Comparison of ENCODE assay signal across 9 mouse cellular contexts in the genomic region with DNA sequence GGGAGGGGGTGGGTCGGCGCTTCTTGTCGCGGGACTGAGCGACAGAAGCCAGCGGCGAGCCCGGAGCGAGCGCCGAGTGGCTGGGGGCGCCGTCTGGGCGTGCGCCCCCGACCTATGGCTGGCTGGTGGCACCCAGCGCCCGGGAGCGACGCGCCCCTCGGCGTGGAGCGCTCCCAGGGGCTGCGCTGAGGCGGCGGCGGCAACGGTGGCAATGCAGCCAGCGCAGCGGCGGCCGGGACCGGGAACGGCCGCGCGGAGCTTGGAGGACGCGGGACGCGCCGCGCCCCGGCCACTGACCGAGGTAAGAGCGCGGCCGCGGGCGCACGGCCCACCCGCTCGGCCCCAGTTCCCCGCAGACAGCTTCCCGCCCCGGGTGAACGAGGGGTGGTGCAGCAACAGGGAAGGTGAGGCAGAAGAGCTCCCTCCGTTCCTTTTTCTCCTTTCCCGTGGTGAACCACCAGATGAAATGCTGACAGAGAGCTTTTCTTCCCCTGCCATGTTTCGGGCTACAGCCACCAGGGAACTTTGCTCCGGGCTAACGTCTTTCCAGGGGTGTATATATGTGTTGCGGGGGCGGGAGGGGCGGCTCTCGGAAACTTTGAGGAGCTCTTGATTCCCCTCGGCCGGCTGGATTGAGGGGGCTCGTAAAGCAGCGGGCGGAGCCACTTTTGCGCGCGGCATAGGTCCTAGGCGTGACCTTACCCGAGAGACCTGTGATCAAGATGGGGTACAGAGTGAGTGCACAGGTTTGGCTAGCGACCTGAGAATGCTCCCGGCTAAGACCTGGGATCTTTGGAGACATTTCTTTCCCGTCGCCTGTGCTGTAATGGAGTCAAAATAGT. TPM values are rescaled to one million over a fixed set of nuclear protein-coding genes. Genes with fewer than 3 reads are reported as not detected.
DNase-seq lines count a peak whose midpoint lies in the region; ATAC-seq lines count a peak whose summit lies in the region.
"Had no signal": no experiment of that assay in that cellular context is flagged by ENCODE, and none has a peak within 500 bp of the region (broad histone marks: within the 10 kb centered on the region; RNA-seq: fewer than 3 reads in every experiment).

Gene Kcnj12, plus strand, starts transcription at position 15 of the 842 bp plus-strand sequence.

- H3K4me1 ChIP-seq in lung, embryonic 15.5 days = peaks cover 15% of the 10 kb centered on the region; the same call in 1 of the 2 replicates
- peaks cover 18% of the 10 kb centered on the region for H3K4me1 ChIP-seq in embryonic facial prominence, embryonic 13.5 days
- peaks cover 60% of the 10 kb centered on the region for H3K4me1 ChIP-seq in heart, embryonic 15.5 days (replicated peaks)
- H3K4me1 ChIP-seq in liver, embryonic 12.5 days = peaks cover 6% of the 10 kb centered on the region

- peak within 1 kb of the TSS; percentile 94 for H3K4me2 ChIP-seq in lung, embryonic 15.5 days
- peak within 1 kb of the TSS; percentile 100 for H3K4me2 ChIP-seq in embryonic facial prominence, embryonic 13.5 days
- peak within 1 kb of the TSS; percentile 91 for H3K4me2 ChIP-seq in heart, embryonic 15.5 days
- peak within 1 kb of the TSS; percentile 65 for H3K4me2 ChIP-seq in liver, embryonic 12.5 days

- no peaks in the 10 kb centered on the region for H3K36me3 ChIP-seq in lung, embryonic 15.5 days
- no peaks in the 10 kb centered on the region for H3K36me3 ChIP-seq in embryonic facial prominence, embryonic 13.5 days
- no peaks in the 10 kb centered on the region for H3K36me3 ChIP-seq in heart, embryonic 15.5 days
- no peaks in the 10 kb centered on the region for H3K36me3 ChIP-seq in liver, embryonic 12.5 days

- ATAC-seq in lung, embryonic 15.5 days (ENCODE audit: borderline replicate concordance, extremely low read depth, low FRiP score, low TSS enrichment) = no peak
- ATAC-seq in embryonic facial prominence, embryonic 13.5 days (ENCODE audit: insufficient number of reproducible peaks, insufficient read depth, low FRiP score, low TSS enrichment, low read depth) = no peak
- 0 out of 2 replicates have a peak, but pooled peaks have one; percentile 2 for ATAC-seq in heart, embryonic 15.5 days (replicated peaks; ENCODE audit: insufficient number of reproducible peaks, insufficient read depth, low FRiP score, low read depth)
- no peak for ATAC-seq in liver, embryonic 12.5 days

- H3K9ac ChIP-seq in lung, embryonic 15.5 days = peak within 1 kb of the TSS; percentile 24; the same call in 1 of the 2 replicates
- H3K9ac ChIP-seq in embryonic facial prominence, embryonic 13.5 days = peak within 1 kb of the TSS; percentile 63
- H3K9ac ChIP-seq in heart, embryonic 15.5 days = peak within 1 kb of the TSS; percentile 73
- H3K9ac ChIP-seq in liver, embryonic 12.5 days = no peak within 1 kb of the TSS

- under 1% methylated on average over 68 of the region's 81 CpGs for WGBS in lung, embryonic 15.5 days
- under 1% methylated on average over 66 of the region's 81 CpGs for WGBS in embryonic facial prominence, embryonic 13.5 days
- 1% methylated on average over 81 of the region's 81 CpGs for WGBS in heart, embryonic 15.5 days
- 6% methylated on average over 80 of the region's 81 CpGs for WGBS in liver, embryonic 12.5 days (ENCODE audit: insufficient replicate concordance)

- H3K4me3 ChIP-seq in lung, embryonic 15.5 days = peak within 1 kb of the TSS; percentile 50
- peak within 1 kb of the TSS; percentile 62 for H3K4me3 ChIP-seq in embryonic facial prominence, embryonic 13.5 days
- H3K4me3 ChIP-seq in heart, embryonic 15.5 days = peak within 1 kb of the TSS; percentile 72
- peak within 1 kb of the TSS; percentile 42 for H3K4me3 ChIP-seq in liver, embryonic 12.5 days

- no peak for DNase-seq in lung, postnatal 14 days
- DNase-seq in thymus, postnatal 10 days (ENCODE audit: low spot score in 2 of 2) = no peak
- no peak for DNase-seq in adrenal gland, adult 8-10 months
- no peak for DNase-seq in urinary bladder, postnatal 4 days (ENCODE audit: low spot score in 2 of 2)

- H3K9me3 ChIP-seq in lung, embryonic 15.5 days = no peaks in the 10 kb centered on the region
- H3K9me3 ChIP-seq in embryonic facial prominence, embryonic 13.5 days = no peaks in the 10 kb centered on the region
- no peaks in the 10 kb centered on the region for H3K9me3 ChIP-seq in heart, embryonic 15.5 days (replicated peaks)
- H3K9me3 ChIP-seq in liver, embryonic 12.5 days (replicated peaks) = no peaks in the 10 kb centered on the region

- H3K27ac ChIP-seq in lung, embryonic 15.5 days = no peak within 1 kb of the TSS
- H3K27ac ChIP-seq in embryonic facial prominence, embryonic 13.5 days = no peak within 1 kb of the TSS
- peak within 1 kb of the TSS; percentile 71 for H3K27ac ChIP-seq in heart, embryonic 15.5 days
- no peak within 1 kb of the TSS for H3K27ac ChIP-seq in liver, embryonic 12.5 days

- H3K27me3 ChIP-seq in lung, embryonic 15.5 days = peaks cover 73% of the 10 kb centered on the region
- peaks cover 92% of the 10 kb centered on the region for H3K27me3 ChIP-seq in embryonic facial prominence, embryonic 13.5 days
- peaks cover 60% of the 10 kb centered on the region for H3K27me3 ChIP-seq in heart, embryonic 15.5 days
- peaks cover 92% of the 10 kb centered on the region for H3K27me3 ChIP-seq in liver, embryonic 12.5 days (replicated peaks)

RNA-seq across cellular contexts. Expression of gene Kcnj12, which starts in this region (rescaled TPM):
- 0.44 and 0.77 TPM in 2 replicates for polyA plus RNA-seq in lung, embryonic 15.5 days (2015; fragmentation: Nextera tagmentation; extraction: Ambion mirVana)
- 0.20 and 0.21 TPM in 2 replicates for polyA plus RNA-seq in embryonic facial prominence, embryonic 13.5 days (2015; fragmentation: Nextera tagmentation; extraction: Ambion mirVana)
- 5.5 TPM in 2 replicates for polyA plus RNA-seq in heart, embryonic 15.5 days (2015; fragmentation: Nextera tagmentation; extraction: Ambion mirVana)
- polyA plus RNA-seq in liver, embryonic 12.5 days (2016; fragmentation: Nextera tagmentation; extraction: Ambion mirVana) = 0.07 TPM in 1 of 2 replicates, not detected in the other
- 1 to 10 TPM; 2.4 to 3.6 (median 2.7) TPM for total RNA-seq in adrenal gland, adult 8-10 months (2022)
- total RNA-seq: neutrophil, adult 5-6 weeks had no signal
